Mouse (Mus musculus): ENCODE measurements at regions not wholly inside any gene's neighbourhood (a gene's known extent, or its start where the extent isn't known, plus 50 kb on each side); places are given as distances from the start of the nearest gene placed in this dataset.

DNA sequence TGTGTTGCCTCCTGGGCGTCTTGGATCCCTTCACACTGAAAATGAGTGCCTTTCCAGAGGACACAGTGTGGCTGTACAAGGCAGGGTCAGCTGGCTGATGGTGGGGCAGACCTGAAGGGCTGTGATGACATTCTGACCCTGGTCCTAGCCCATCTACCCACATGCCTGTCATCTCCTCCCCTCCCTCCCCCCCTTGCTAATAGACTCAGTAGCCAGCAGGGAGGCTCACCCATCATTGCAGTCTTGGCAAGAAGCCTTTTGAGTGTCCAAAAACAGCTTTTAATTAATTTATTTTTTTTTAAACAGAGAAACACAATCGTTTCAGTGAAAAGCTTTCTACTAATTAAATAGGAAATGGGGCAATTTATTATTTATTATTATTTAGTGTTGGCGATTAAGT lies 67.0 kb upstream of the Ssx2ip start:
- no peak for DNase-seq (ENCODE audit: low read depth, low spot score)

DNA sequence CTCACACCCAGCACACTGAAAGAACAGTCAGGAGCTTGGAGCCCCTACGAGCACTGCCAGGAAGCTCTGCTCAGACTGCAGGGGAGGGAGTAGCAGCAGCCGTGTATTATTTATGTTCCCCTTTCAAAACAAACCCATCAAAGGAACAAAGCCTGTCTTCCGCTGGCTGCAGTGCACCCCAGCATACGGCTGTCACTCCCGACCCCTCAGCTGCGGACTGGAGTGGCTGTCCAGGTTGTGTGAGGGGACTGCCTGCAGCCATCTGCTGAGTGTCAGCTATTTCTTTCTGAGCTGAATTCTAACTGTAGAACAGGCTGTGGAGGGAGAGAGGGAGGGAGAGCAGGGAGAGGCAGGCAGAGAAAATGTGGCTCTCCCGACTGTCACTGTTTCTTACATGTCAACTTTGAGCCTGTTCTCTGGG lies 66.6 kb upstream of the Ssx2ip start:
- DNase-seq (ENCODE audit: low read depth, low spot score), result no peak

DNA sequence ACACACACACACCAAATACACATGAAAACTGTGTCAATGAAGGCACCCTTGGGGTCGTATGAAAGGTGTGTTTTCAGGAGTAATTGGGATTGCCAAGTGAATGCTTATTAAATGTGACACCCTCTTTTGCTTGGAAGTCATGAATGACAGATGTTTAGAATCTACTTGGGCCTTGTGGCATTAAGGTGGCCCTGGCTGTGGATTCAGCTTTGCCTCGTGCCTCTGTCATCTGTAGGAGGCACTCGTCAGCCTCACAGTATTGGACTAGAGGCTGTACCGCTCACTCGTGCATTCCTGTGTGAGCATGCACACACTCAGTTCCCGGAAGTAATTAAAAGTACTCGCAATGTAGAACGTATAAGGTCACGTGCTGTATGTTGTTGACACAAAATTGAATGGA lies 66.0 kb upstream of the Ssx2ip start:
- no peak for DNase-seq (ENCODE audit: low read depth, low spot score)

DNA sequence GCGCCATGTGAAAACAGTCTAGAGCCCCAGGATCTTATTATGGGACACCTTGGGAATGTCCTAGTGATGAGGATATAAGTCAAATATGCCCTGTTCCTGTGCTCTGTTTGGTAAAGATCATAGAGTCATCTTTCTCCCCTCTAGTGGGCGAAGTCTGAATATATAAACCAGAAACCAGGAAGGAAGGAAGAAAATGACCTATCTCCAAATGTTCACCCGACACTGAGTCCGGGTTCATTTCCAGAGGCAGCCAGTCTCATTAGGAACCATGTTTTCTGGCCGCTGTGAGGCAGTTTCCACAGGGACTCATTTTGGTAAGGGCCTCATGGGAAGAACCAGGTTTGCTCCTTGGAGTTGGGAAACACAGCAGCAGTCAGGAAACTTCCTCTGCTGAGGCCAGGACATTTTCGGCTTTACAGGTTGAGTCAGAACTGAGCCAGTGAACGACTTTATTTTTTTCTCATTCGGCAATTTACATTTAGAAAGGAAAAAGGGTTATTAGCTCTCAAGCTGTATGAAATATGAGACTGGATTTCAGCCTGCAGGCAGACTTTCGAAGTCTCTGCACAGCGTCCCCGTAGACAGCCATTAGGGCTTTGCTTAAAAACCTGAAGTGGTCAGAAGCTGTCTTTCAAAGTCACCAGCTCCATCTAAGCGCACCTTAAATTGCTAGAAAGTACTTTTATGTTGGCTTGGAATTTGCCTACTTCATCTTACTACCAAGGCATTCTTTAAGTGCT lies 64.0 kb upstream of the Ssx2ip start:
- no peak for DNase-seq (ENCODE audit: low read depth, low spot score)

DNA sequence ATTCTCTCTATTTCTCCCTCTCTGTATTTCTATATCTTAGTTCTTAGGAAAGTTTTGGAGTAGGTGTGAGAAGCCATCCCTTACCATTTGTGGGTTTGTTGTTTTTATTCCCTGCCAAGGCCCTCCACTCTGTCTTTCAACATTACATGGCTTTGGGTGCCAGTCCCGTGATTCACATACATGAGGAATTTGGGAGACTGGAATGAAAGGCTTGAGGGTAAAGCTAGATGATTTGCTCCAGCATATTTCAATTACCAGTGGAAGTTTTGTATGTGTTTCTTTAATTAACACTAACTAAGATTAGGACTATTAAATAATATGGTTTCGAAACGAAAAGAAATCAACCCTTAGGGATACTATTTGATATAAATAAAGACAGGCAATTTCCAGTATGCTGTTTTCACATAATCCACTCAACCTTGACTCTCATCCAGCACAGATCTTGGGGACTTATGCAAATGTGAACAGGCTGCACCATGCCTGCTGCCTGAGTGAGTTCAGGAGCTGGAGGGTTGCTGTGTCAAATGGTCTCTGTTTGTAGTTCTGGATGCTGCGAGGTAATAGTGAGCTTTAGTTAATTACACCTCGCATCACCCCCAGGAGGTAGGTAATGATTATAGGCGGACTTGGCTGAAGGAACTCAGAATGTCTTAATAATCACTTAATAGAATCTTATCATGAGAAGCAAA lies 62.6 kb upstream of the Ssx2ip start:
- no peak for DNase-seq (ENCODE audit: low read depth, low spot score)

DNA sequence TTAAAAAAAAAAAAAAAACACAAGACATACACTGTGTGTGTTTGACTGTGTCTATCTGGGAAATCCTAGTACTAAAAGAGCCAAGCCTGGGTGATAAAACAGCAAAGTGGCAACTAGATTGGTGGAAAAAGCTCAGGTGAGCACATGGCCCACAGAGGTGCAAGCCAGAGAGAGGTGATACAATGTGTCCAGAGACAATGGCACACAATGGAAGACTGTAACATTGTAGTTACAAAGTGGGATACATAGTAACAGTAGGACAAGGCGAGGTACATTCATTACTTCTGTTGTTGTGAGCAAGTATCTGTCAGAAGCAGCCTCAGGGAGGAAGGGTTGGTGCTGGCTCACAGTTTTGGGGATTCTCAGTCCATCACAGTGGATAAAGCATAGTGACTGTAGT lies 61.7 kb upstream of the Ssx2ip start:
- no peak for DNase-seq (ENCODE audit: low read depth, low spot score)

DNA sequence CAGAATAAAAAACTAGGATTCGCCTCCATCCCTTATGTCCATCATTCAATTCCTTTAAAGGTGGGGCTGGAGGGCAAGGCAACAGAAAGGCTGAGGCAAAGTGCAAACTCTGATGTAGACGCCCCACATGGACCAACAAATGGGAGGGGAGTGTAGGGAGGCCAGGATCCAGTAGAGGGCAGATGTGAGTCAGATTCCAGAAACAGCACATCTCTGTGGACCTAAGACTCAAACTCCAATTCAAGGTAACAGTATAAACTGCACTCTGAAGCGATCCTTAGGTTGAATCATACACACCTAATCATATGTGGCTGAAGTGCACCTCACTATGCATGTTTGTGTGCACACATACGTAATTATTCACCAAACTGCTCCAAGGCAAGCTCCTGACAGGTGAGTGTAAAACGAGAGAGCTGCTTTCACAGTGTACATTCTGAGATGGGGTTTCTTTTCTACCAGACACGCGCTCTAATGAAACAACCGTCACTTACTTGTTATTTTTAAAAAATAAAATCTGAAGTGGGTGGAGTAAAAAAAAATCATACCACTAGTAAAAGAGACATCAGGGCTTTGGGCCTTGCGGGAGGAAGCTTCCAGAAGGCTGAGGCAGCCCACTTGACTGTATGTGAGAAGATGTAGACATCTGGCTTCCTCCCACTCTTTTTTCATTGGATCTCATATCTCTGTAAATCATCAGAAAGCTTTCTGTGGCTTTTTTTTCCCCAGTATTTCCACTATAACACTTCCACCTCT lies 60.6 kb upstream of the Ssx2ip start:
- peak; percentile 59 for DNase-seq (ENCODE audit: low read depth, low spot score)

DNA sequence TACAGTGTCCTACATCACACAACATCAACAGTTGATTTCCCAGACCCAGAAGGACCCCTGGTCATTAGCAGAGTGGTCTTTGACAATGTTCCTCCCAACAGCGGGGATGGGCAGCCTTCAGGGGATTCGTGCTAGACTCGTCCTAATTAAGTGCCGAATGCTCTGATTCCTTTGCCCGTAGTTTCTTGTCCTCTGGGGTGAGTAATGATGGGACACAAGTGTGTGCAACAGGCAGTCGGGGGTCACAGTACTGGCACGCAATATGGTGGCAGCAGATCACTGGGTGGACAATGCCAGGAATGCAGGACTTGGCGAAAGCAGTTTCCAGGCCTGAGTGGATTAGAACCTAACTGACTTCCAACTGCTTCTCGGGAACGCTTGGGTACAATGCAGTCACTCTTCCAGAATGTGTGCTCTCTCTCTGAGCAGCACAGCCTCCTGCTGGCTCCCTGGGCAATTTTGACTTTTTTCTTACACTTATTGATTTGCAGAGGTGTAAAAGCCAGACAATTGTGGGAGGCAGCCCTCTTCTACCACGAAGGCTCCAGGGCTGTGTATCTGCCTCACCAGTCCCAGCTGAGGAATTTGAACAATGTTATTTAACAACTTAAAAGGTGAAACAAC lies 59.9 kb upstream of the Ssx2ip start:
- no peak for DNase-seq (ENCODE audit: low read depth, low spot score)

DNA sequence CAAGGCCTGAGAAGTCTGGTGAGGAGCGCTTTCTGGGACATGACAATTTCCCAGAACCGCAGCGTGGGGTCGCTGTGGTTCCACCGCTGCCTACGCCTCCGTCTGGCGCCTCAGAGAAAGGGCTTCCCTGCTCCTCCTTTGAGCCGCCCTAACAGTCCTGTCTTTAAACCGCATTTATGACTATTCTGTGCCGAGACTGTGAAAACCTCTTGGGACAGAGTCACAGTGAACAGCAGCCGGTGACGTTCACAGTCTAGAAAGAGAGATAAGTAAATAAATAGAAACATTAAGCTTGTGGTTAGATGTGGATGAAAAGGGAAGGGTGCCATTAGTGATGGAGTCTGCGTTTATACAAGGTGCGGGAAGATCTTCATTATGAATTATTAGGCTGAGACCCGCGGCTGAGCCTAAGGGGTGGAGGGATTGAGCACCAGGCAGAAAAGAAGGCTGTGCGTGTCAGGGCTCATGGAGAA lies 59.1 kb upstream of the Ssx2ip start:
- peak; percentile 64 for DNase-seq (ENCODE audit: low read depth, low spot score)

DNA sequence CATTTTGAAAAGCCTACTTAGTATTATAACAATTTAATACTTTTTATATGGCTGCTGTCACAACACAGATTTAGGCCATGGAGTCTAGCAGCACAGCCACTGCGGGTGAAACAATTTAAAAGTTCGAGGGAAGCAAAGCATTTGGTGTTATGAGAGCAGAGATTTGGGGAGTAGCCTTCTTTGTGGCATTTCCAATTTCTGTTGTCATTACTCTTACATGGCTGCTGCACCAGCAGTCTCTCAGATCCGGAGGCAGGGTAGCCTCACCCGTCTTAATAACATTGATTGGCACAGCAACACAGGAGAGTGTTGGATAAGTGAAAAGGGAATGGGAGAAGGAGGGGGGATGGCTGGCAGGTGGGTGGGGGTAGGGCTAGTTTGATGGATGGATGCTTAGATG lies 58.5 kb upstream of the Ssx2ip start:
- no peak for DNase-seq (ENCODE audit: low read depth, low spot score)

DNA sequence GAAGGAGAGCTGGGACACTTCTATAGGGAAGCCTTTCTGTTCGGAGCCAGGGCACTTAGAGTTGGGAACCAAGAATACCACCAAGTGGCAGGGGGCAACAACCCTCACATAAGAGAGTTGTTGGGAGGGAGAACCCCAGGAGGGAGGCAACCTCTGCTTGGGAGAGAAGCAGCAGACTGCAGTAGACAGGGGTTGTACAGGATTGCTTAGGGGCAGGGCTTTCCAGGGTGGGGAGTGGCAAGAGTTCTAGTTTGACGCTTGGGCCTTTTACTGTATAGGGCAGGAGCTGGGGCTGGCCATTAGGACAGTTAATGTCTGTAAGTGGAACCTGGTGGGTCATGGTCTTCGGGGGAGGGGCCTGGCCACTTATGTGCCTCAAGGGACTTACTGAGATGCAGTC lies 57.1 kb upstream of the Ssx2ip start:
- DNase-seq (ENCODE audit: low read depth, low spot score), result no peak

DNA sequence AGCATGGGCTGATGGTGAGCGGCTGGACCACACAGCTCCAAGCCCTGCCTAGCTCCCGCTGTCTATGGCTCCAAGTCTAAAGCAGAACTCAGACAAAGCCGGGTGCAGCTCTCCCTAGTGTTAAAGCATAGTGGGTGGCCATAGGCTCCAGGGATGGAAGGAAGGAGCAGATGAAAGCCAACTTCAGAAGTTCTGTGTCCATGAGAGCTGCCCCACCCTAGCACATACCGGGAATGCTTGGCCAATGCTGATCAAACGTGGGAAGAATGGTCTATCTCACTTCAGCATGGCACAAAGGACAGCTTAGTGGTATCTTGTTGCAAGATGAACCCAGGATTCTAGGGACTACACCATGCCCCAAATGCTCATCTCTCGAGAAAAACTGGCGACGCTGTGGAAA lies 55.5 kb upstream of the Ssx2ip start:
- no peak for DNase-seq (ENCODE audit: low read depth, low spot score)

DNA sequence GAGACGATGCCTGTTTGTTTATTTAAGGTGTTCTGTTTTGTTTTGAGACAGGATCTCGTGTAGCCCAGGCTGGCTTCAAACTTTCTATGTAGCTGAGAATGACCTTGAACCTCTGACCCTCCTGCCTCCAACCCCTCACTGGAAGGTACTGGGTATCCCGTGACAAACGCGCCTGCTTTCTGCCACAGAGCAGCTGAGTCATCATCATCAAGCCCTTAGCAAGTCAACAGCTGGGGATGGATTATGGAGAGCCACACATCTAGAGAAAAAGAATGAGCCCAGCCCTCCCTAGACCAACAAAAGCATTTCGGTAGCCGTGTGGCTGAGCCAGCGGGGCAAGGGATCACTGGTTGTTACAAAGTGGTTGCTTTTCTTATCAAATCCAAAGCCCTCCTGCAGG lies 55.0 kb upstream of the Ssx2ip start:
- DNase-seq (ENCODE audit: low read depth, low spot score), result no peak

DNA sequence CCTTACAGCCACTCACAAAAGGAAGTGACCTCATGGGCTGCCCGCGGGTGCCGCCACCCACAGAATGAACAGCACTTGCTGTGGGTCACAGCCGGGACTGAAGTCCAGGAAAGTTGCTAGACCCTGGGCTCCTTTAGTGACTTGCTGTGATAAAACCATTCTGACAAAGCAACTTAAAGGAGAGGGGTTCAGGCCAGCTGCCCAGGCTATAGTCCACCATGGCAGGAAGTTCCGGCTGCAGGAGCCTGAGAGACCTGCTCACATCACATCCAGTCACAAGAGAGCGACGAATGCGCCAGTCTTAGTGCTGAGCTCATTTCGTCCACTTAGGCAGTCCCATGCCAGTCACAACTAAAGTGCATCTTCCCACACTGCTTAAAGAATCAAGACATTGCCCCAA lies 54.3 kb upstream of the Ssx2ip start:
- no peak for DNase-seq (ENCODE audit: low read depth, low spot score)

DNA sequence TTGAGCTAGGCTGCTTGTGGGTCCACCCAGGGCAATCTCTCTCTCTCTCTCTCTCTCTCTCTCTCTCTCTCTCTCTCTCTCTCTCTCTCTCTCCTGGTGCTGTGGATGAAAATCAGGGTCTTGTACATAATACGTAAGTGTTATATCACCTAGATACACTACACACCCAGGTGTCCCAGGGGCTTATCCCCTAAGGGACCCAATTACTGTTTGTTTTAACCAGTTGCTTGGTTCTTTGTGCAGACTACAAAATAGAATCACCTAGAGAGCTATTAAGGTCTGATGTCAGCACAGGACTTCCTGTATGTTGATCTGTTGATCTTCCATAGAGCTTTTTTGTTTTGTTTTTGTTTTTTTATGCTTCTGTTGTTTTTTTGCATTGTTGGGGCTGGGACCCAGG lies 53.0 kb upstream of the Ssx2ip start:
- DNase-seq (ENCODE audit: low read depth, low spot score), result no peak

DNA sequence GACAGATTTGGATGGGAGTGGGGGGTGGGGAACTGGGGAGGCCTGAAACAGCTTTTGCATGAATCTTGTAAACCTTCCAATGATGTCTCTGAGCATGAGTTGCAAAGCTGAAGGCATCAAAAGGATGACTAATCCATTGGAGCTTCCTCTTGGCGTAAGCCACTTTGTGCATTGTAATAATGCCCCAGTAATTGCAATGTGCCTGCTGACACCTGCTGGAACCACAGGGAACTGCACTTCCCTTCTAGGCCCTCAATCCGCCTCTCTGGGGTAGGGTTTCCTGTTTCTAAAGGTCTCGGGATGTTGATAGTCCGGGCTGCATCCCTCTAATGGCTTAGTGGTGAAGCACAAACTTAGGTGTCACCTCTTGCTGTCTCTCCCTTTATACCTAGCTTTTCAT lies 52.3 kb upstream of the Ssx2ip start:
- DNase-seq (ENCODE audit: low read depth, low spot score), result peak; percentile 58

DNA sequence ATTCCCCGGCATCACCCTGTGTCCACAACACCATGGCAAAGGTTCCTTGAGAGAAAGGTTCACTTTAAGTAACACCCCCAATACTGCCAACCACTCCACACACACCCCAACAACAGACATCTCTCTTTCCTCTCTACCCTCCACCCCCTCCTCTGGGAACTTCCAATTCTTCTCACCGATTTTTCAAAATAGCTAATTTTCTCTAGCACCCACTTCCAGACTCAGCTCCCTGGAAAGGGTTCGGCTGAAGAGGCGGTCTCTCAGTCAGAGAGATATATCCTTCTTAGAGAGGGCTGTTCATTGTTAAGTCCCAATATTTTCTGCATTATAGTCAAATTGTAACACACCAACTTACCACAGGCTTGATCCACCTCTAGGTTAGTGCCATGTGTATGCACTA lies 50.5 kb upstream of the Ssx2ip start:
- DNase-seq (ENCODE audit: low read depth, low spot score), result no peak
